Mouse (Mus musculus): ENCODE results near the gene Vrk3. TPM values are rescaled to one million over a fixed set of nuclear protein-coding genes. Genes with fewer than 3 reads are reported as not detected.
A peak's percentile ranks its signal among the peaks of the same experiment; 100 is the strongest.

Vrk3 gene
- polyA plus RNA-seq, 2 experiments: 20.4 to 22.2 TPM

- peak overlapping the region; percentile 84 for H3K4me2 ChIP-seq (ENCODE audit: low read depth)
- peak overlapping the region; percentile 23; the same call in 1 of the 2 replicates for H3K9ac ChIP-seq (replicated peaks)
- ATAC-seq (ENCODE audit: insufficient read depth) (no peak), DNase-seq (ENCODE audit: low read depth in 3 of 3, low spot score in 3 of 3) (peak in 1 of 3 experiments; percentile 25)
- TF ChIP-seq EP300 (IDR thresholded peaks at IDR 0.05; ENCODE audit: low read depth) (no peak), CTCF (IDR thresholded peaks at IDR 0.05; ENCODE audit: low read depth) (no peak)
- H3K9me3 ChIP-seq (ENCODE audit: control insufficient read depth, low read length): no peaks in the 10 kb centered on the region
- WGBS (ENCODE audit: insufficient replicate concordance): 36% methylated on average over 5 of the region's 5 CpGs
- no peaks in the 10 kb centered on the region for H3K27me3 ChIP-seq (ENCODE audit: control insufficient read depth, insufficient read depth, low read length)
- peaks cover 8% of the 10 kb centered on the region; the same call in 1 of the 2 replicates for H3K36me3 ChIP-seq (replicated peaks; ENCODE audit: control insufficient read depth, insufficient read depth, low read depth)
- no peak overlapping the region for H3K4me3 ChIP-seq (ENCODE audit: insufficient read depth in 1 of 2, low read depth in 2 of 2, low read length in 2 of 2)
- H3K27ac ChIP-seq: peak overlapping the region; percentile 36
- H3K4me1 ChIP-seq (replicated peaks; ENCODE audit: control insufficient read depth in 2 of 2, insufficient read depth in 2 of 2, low read length in 1 of 2): peaks cover 45 to 67% of the 10 kb centered on the region in 2 experiments
These were observed 71.7 kb downstream of the Vrk3 start for GRCm38 (mm10) chr7:44819863-44820262.

GRCm38 (mm10) chr7:44820525-44820924, 72.3 kb downstream of the Vrk3 start:
- DNase-seq (ENCODE audit: low read depth in 3 of 3, low spot score in 3 of 3) (no peak), ATAC-seq (ENCODE audit: insufficient read depth) (no peak)
- peak overlapping the region; percentile 18; the same call in 1 of the 2 replicates for H3K9ac ChIP-seq (replicated peaks)
- peak overlapping the region; percentile 84; the same call in 1 of the 2 replicates for H3K4me2 ChIP-seq (ENCODE audit: low read depth)
- H3K27ac ChIP-seq: no peak overlapping the region; the same call in 1 of the 2 replicates
- TF ChIP-seq CTCF (IDR thresholded peaks at IDR 0.05; ENCODE audit: low read depth): no peak
- TF ChIP-seq EP300 (IDR thresholded peaks at IDR 0.05; ENCODE audit: low read depth): no peak
- no peaks in the 10 kb centered on the region for H3K27me3 ChIP-seq (ENCODE audit: control insufficient read depth, insufficient read depth, low read length)
- H3K36me3 ChIP-seq (replicated peaks; ENCODE audit: control insufficient read depth, insufficient read depth, low read depth): peaks cover 8% of the 10 kb centered on the region; the same call in 1 of the 2 replicates
- H3K4me3 ChIP-seq (ENCODE audit: insufficient read depth in 1 of 2, low read depth in 2 of 2, low read length in 2 of 2): no peak overlapping the region
- peaks cover 41 to 63% of the 10 kb centered on the region in 2 experiments for H3K4me1 ChIP-seq (replicated peaks; ENCODE audit: control insufficient read depth in 2 of 2, insufficient read depth in 2 of 2, low read length in 1 of 2)
- H3K9me3 ChIP-seq (ENCODE audit: control insufficient read depth, low read length): no peaks in the 10 kb centered on the region
- WGBS (ENCODE audit: insufficient replicate concordance): 61% methylated on average over 3 of the region's 3 CpGs

GRCm38 (mm10) chr7:44821666-44822448, 73.6 kb downstream of the Vrk3 start:
- Histone ChIP-seq H3K27ac (no peak overlapping the region), H3K9me3 (ENCODE audit: control insufficient read depth, low read length) (no peaks in the 10 kb centered on the region), H3K9ac (replicated peaks) (no peak overlapping the region), H3K4me1 (replicated peaks; ENCODE audit: control insufficient read depth in 2 of 2, insufficient read depth in 2 of 2, low read length in 1 of 2) (peaks cover 41 to 63% of the 10 kb centered on the region in 2 experiments), H3K4me3 (ENCODE audit: insufficient read depth in 1 of 2, low read depth in 2 of 2, low read length in 2 of 2) (no peak overlapping the region), H3K4me2 (ENCODE audit: low read depth) (no peak overlapping the region), H3K27me3 (ENCODE audit: control insufficient read depth, insufficient read depth, low read length) (no peaks in the 10 kb centered on the region), H3K36me3 (replicated peaks; ENCODE audit: control insufficient read depth, insufficient read depth, low read depth) (peaks cover 8% of the 10 kb centered on the region; the same call in 1 of the 2 replicates)
- 70% methylated on average over 7 of the region's 7 CpGs for WGBS (ENCODE audit: insufficient replicate concordance)
- TF ChIP-seq EP300 (IDR thresholded peaks at IDR 0.05; ENCODE audit: low read depth) (no peak), CTCF (IDR thresholded peaks at IDR 0.05; ENCODE audit: low read depth) (peak; percentile 56)
- no peak for ATAC-seq (ENCODE audit: insufficient read depth)
- DNase-seq (ENCODE audit: low read depth in 3 of 3, low spot score in 3 of 3): no peak

- ATAC-seq (ENCODE audit: insufficient read depth) (no peak), DNase-seq (ENCODE audit: low read depth in 3 of 3, low spot score in 3 of 3) (no peak)
- Histone ChIP-seq H3K9me3 (ENCODE audit: control insufficient read depth, low read length) (no peaks in the 10 kb centered on the region), H3K27ac (no peak overlapping the region), H3K4me2 (ENCODE audit: low read depth) (no peak overlapping the region), H3K27me3 (ENCODE audit: control insufficient read depth, insufficient read depth, low read length) (no peaks in the 10 kb centered on the region), H3K4me1 (replicated peaks; ENCODE audit: control insufficient read depth in 2 of 2, insufficient read depth in 2 of 2, low read length in 1 of 2) (peaks cover 34 to 48% of the 10 kb centered on the region in 2 experiments), H3K36me3 (replicated peaks; ENCODE audit: control insufficient read depth, insufficient read depth, low read depth) (peaks cover 16% of the 10 kb centered on the region), H3K4me3 (ENCODE audit: insufficient read depth in 1 of 2, low read depth in 2 of 2, low read length in 2 of 2) (no peak overlapping the region), H3K9ac (replicated peaks) (no peak overlapping the region)
- TF ChIP-seq CTCF (IDR thresholded peaks at IDR 0.05; ENCODE audit: low read depth) (peak; percentile 56), EP300 (IDR thresholded peaks at IDR 0.05; ENCODE audit: low read depth) (no peak)
- whole genome bisulfite sequencing (ENCODE audit: insufficient replicate concordance): 30% methylated on average over 7 of the region's 7 CpGs
These were observed 75.2 kb downstream of the Vrk3 start for GRCm38 (mm10) chr7:44823409-44823808.

GRCm38 (mm10) chr7:44824872-44825271, 76.7 kb downstream of the Vrk3 start:
- H3K36me3 ChIP-seq (replicated peaks; ENCODE audit: control insufficient read depth, insufficient read depth, low read depth): peaks cover 27% of the 10 kb centered on the region
- peaks cover 21 to 34% of the 10 kb centered on the region in 2 experiments for H3K4me1 ChIP-seq (replicated peaks; ENCODE audit: control insufficient read depth in 2 of 2, insufficient read depth in 2 of 2, low read length in 1 of 2)

More at GRCm38 (mm10) chr7:44824872-44825271, 76.7 kb downstream of the Vrk3 start:
- Histone ChIP-seq H3K27ac (no peak overlapping the region), H3K4me3 (ENCODE audit: insufficient read depth in 1 of 2, low read depth in 2 of 2, low read length in 2 of 2) (no peak overlapping the region), H3K9me3 (ENCODE audit: control insufficient read depth, low read length) (no peaks in the 10 kb centered on the region), H3K27me3 (ENCODE audit: control insufficient read depth, insufficient read depth, low read length) (no peaks in the 10 kb centered on the region), H3K4me2 (ENCODE audit: low read depth) (no peak overlapping the region), H3K9ac (replicated peaks) (no peak overlapping the region)
- TF ChIP-seq CTCF (IDR thresholded peaks at IDR 0.05; ENCODE audit: low read depth): peak; percentile 94
- TF ChIP-seq EP300 (IDR thresholded peaks at IDR 0.05; ENCODE audit: low read depth): no peak
- 0 out of 2 replicates have a peak, but pooled peaks have one; percentile 23 for ATAC-seq (ENCODE audit: insufficient read depth)
- WGBS (ENCODE audit: insufficient replicate concordance): 15% methylated on average over 3 of the region's 3 CpGs
- peak; percentile 45 to 64 (median 55) for DNase-seq (ENCODE audit: low read depth in 3 of 3, low spot score in 3 of 3)
